Mouse (Mus musculus): ENCODE results near the gene B4galt4. TPM values are rescaled to one million over a fixed set of nuclear protein-coding genes. Genes with fewer than 3 reads are reported as not detected.
A peak's percentile ranks its signal among the peaks of the same experiment; 100 is the strongest.
"Not testable (repeated sequence)": the region's sequence is repeated elsewhere in the genome, so short reads cannot be mapped to it uniquely, and the experiment has no call there.

B4galt4 gene
- total and polyA plus RNA-seq, 3 experiments, result not detected

- DNase-seq (ENCODE audit: low spot score), result no peak
- no peak for TF ChIP-seq CTCF (IDR thresholded peaks at IDR 0.05; ENCODE audit: low read depth, low read length)
- TF ChIP-seq POLR2AphosphoS5 (IDR thresholded peaks at IDR 0.05; ENCODE audit: insufficient replicate concordance, low read depth, low read length), result no peak
- no peak for TF ChIP-seq GATA2 (IDR thresholded peaks at IDR 0.05; ENCODE audit: borderline replicate concordance, low read depth, low read length)
- no peak for TF ChIP-seq GATA1 (IDR thresholded peaks at IDR 0.05; ENCODE audit: borderline replicate concordance, low read length)
- TF ChIP-seq TAL1 (conservative IDR thresholded peaks at IDR 0.05; ENCODE audit: low read depth, low read length), result no peak
- Histone ChIP-seq H3K9me3 (replicated peaks) (no peaks in the 10 kb centered on the region), H3K4me3 (ENCODE audit: low read depth, low read length) (no peak within 1 kb of the TSS), H3K36me3 (replicated peaks) (no peaks in the 10 kb centered on the region), H3K4me1 (ENCODE audit: insufficient read depth, low read depth, low read length) (no peaks in the 10 kb centered on the region), H3K27me3 (ENCODE audit: insufficient read depth, low read length) (no peaks in the 10 kb centered on the region; the same call in 1 of the 2 replicates)
- no peak for ATAC-seq (ENCODE audit: extremely low read depth, insufficient number of reproducible peaks, low FRiP score, poor library complexity, severe bottlenecking)
Measured at GRCm38 (mm10) chr16:38800091-38800490, 58.0 kb downstream of the B4galt4 start, which contains the start of gene Upk1b. Gene Upk1b, minus strand, starts transcription at chr16:38800328.

- H3K4me3 ChIP-seq (ENCODE audit: low read depth, low read length); H3K27me3 ChIP-seq (ENCODE audit: insufficient read depth, low read length); H3K4me1 ChIP-seq (ENCODE audit: insufficient read depth, low read depth, low read length); H3K36me3 ChIP-seq (replicated peaks); ATAC-seq (ENCODE audit: extremely low read depth, insufficient number of reproducible peaks, low FRiP score, poor library complexity, severe bottlenecking); H3K9me3 ChIP-seq (replicated peaks); DNase-seq (ENCODE audit: low spot score): not testable (repeated sequence)
Measured at GRCm38 (mm10) chr16:38807796-38808195, 65.7 kb downstream of the B4galt4 start.

- H3K4me1 ChIP-seq (ENCODE audit: insufficient read depth, low read depth, low read length), result no peaks in the 10 kb centered on the region
- ATAC-seq (ENCODE audit: extremely low read depth, insufficient number of reproducible peaks, low FRiP score, poor library complexity, severe bottlenecking), result no peak
- no peak overlapping the region for H3K4me3 ChIP-seq (ENCODE audit: low read depth, low read length)
- H3K9me3 ChIP-seq (replicated peaks), result peaks cover 10% of the 10 kb centered on the region
- H3K27me3 ChIP-seq (ENCODE audit: insufficient read depth, low read length), result no peaks in the 10 kb centered on the region
- no peaks in the 10 kb centered on the region for H3K36me3 ChIP-seq (replicated peaks)
- no peak for DNase-seq (ENCODE audit: low spot score)
- no peak for TF ChIP-seq GATA1 (IDR thresholded peaks at IDR 0.05; ENCODE audit: borderline replicate concordance, low read length)
- no peak for TF ChIP-seq TAL1 (conservative IDR thresholded peaks at IDR 0.05; ENCODE audit: low read depth, low read length)
- no peak for TF ChIP-seq GATA2 (IDR thresholded peaks at IDR 0.05; ENCODE audit: borderline replicate concordance, low read depth, low read length)
- TF ChIP-seq POLR2AphosphoS5 (IDR thresholded peaks at IDR 0.05; ENCODE audit: insufficient replicate concordance, low read depth, low read length), result no peak
- TF ChIP-seq CTCF (IDR thresholded peaks at IDR 0.05; ENCODE audit: low read depth, low read length), result no peak
Measured at GRCm38 (mm10) chr16:38810196-38810595, 68.1 kb downstream of the B4galt4 start.

GRCm38 (mm10) chr16:38812521-38812920 lies 70.5 kb downstream of the B4galt4 start:
- Histone ChIP-seq H3K4me1 (ENCODE audit: insufficient read depth, low read depth, low read length) (no peaks in the 10 kb centered on the region), H3K4me3 (ENCODE audit: low read depth, low read length) (no peak overlapping the region), H3K9me3 (replicated peaks) (peaks cover 10% of the 10 kb centered on the region), H3K36me3 (replicated peaks) (no peaks in the 10 kb centered on the region), H3K27me3 (ENCODE audit: insufficient read depth, low read length) (no peaks in the 10 kb centered on the region)
- no peak for ATAC-seq (ENCODE audit: extremely low read depth, insufficient number of reproducible peaks, low FRiP score, poor library complexity, severe bottlenecking)
- TF ChIP-seq TAL1 (conservative IDR thresholded peaks at IDR 0.05; ENCODE audit: low read depth, low read length), result no peak
- TF ChIP-seq CTCF (IDR thresholded peaks at IDR 0.05; ENCODE audit: low read depth, low read length), result peak; percentile 38
- no peak for DNase-seq (ENCODE audit: low spot score)

Other genes starting within 250 kb of the B4galt4 start
- 36.7 and 38.7 TPM in 2 replicates for gene Timmdc1, start 219.6 kb upstream of the B4galt4 start, total RNA-seq (2014; fragmentation: Nextera tagmentation)
- gene Timmdc1, start 219.6 kb upstream of the B4galt4 start, total RNA-seq (2017), result 27.0 and 28.6 TPM in 2 replicates
- 25.9 and 28.3 TPM in 2 replicates for gene Timmdc1, start 219.6 kb upstream of the B4galt4 start, polyA plus RNA-seq (2012)
- 74.7 and 79.0 TPM in 2 replicates for gene Poglut1, start 192.0 kb upstream of the B4galt4 start, total RNA-seq (2014; fragmentation: Nextera tagmentation)
- gene Poglut1, start 192.0 kb upstream of the B4galt4 start, total RNA-seq (2017), result 26.1 and 35.0 TPM in 2 replicates
- gene Poglut1, start 192.0 kb upstream of the B4galt4 start, polyA plus RNA-seq (2012), result 8.8 and 10.0 TPM in 2 replicates
- 148 and 206 TPM in 2 replicates for gene Tmem39a, start 183.6 kb upstream of the B4galt4 start, total RNA-seq (2014; fragmentation: Nextera tagmentation)
- gene Tmem39a, start 183.6 kb upstream of the B4galt4 start, total RNA-seq (2017), result 53.5 and 62.1 TPM in 2 replicates
- gene Tmem39a, start 183.6 kb upstream of the B4galt4 start, polyA plus RNA-seq (2012), result 10.7 and 17.3 TPM in 2 replicates
- not detected in 2 replicates for gene Arhgap31, start 29.0 kb upstream of the B4galt4 start, total RNA-seq (2014; fragmentation: Nextera tagmentation)
- gene Arhgap31, start 29.0 kb upstream of the B4galt4 start, total RNA-seq (2017), result 0.06 and 0.16 TPM in 2 replicates
- gene Arhgap31, start 29.0 kb upstream of the B4galt4 start, polyA plus RNA-seq (2012), result 0.01 and 0.02 TPM in 2 replicates
- gene Upk1b, start 58.1 kb downstream of the B4galt4 start, total RNA-seq (2014; fragmentation: Nextera tagmentation), result not detected in 2 replicates
- gene Upk1b, start 58.1 kb downstream of the B4galt4 start, total RNA-seq (2017), result 0.38 TPM in 1 of 2 replicates, not detected in the other
- not detected in 2 replicates for gene Upk1b, start 58.1 kb downstream of the B4galt4 start, polyA plus RNA-seq (2012)
- gene 4930435E12Rik, start 86.5 kb downstream of the B4galt4 start, total RNA-seq (2014; fragmentation: Nextera tagmentation), result not detected in 2 replicates
- 0.55 TPM in 1 of 2 replicates, not detected in the other for gene 4930435E12Rik, start 86.5 kb downstream of the B4galt4 start, total RNA-seq (2017)
- not detected in 2 replicates for gene 4930435E12Rik, start 86.5 kb downstream of the B4galt4 start, polyA plus RNA-seq (2012)
- gene Igsf11, start 150.4 kb downstream of the B4galt4 start, total RNA-seq (2014; fragmentation: Nextera tagmentation), result not detected in 2 replicates
- gene Igsf11, start 150.4 kb downstream of the B4galt4 start, total RNA-seq (2017), result 0.05 and 0.06 TPM in 2 replicates
- not detected in 2 replicates for gene Igsf11, start 150.4 kb downstream of the B4galt4 start, polyA plus RNA-seq (2012)